ENCODE assay signal across 8 mouse cellular contexts in genomic region chr9:95512331-95513030, GRCm38 (mm10). TPM values are rescaled to one million over a fixed set of nuclear protein-coding genes. Genes with fewer than 3 reads are reported as not detected.
DNase-seq lines count a peak whose midpoint lies in the region; ATAC-seq and TF ChIP-seq lines count a peak whose summit lies in the region.

No protein-coding gene starts in this region.

- peak overlapping the region; percentile 83 for H3K4me2 ChIP-seq in hindbrain, embryonic 13.5 days

- peak overlapping the region; percentile 94 for H3K9ac ChIP-seq in hindbrain, embryonic 13.5 days

- H3K27ac ChIP-seq in layer of hippocampus, adult 2 months, result peak overlapping the region; percentile 91
- peak overlapping the region; percentile 92 for H3K27ac ChIP-seq in hindbrain, embryonic 13.5 days
- H3K27ac ChIP-seq in midbrain, embryonic 10.5 days (replicated peaks), result peak overlapping the region; percentile 97

- H3K4me1 ChIP-seq in hindbrain, embryonic 13.5 days (replicated peaks), result peaks cover 19% of the 10 kb centered on the region
- peaks cover 22% of the 10 kb centered on the region for H3K4me1 ChIP-seq in midbrain, embryonic 10.5 days

- peak; percentile 70 for ATAC-seq in hindbrain, embryonic 13.5 days (ENCODE audit: low FRiP score)

- 0 out of 2 replicates have a peak, but pooled peaks cover 3% of the 10 kb centered on the region for H3K36me3 ChIP-seq in hindbrain, embryonic 13.5 days
- peaks cover 10% of the 10 kb centered on the region for H3K36me3 ChIP-seq in midbrain, embryonic 10.5 days

- 28% methylated on average over 15 of the region's 15 CpGs for WGBS in hindbrain, embryonic 13.5 days
- 28% methylated on average over 15 of the region's 15 CpGs for WGBS in midbrain, embryonic 10.5 days

- no peaks in the 10 kb centered on the region for H3K9me3 ChIP-seq in hindbrain, embryonic 13.5 days
- H3K9me3 ChIP-seq in midbrain, embryonic 10.5 days (replicated peaks), result no peaks in the 10 kb centered on the region

- TF ChIP-seq CTCF in layer of hippocampus, adult 2 months (conservative IDR thresholded peaks at IDR 0.05), result no peak

- H3K4me3 ChIP-seq in layer of hippocampus, adult 2 months, result peak overlapping the region; percentile 88
- H3K4me3 ChIP-seq in hindbrain, embryonic 13.5 days, result peak overlapping the region; percentile 98
- peak overlapping the region; percentile 96 for H3K4me3 ChIP-seq in midbrain, embryonic 10.5 days

- H3K27me3 ChIP-seq in hindbrain, embryonic 13.5 days, result no peaks in the 10 kb centered on the region
- no peaks in the 10 kb centered on the region for H3K27me3 ChIP-seq in midbrain, embryonic 10.5 days (ENCODE audit: low read depth, poor library complexity, severe bottlenecking)

- no peak for DNase-seq in layer of hippocampus, adult 2 months (ENCODE audit: low spot score in 2 of 2)
- no peak for DNase-seq in layer of hippocampus, postnatal 25 days (ENCODE audit: extremely low spot score in 1 of 2, low spot score in 1 of 2)
- peak; percentile 13 for DNase-seq in c-Kit-positive CD71-positive TER-119-negative erythroid progenitor cells, embryonic 14.5 days (ENCODE audit: low read depth)
- DNase-seq in midbrain, embryonic 10.5 days (ENCODE audit: low spot score), result no peak
- no peak for DNase-seq in layer of hippocampus, adult 9-11 months
- DNase-seq in cerebellum, adult 8-10 months, result no peak
- DNase-seq in frontal cortex, postnatal 25 days (ENCODE audit: low spot score in 2 of 2), result no peak

RNA-seq across cellular contexts. Expression of gene U2surp, which starts 0.7 kb away (rescaled TPM):
- total RNA-seq in layer of hippocampus, adult 2 months (2021), result 10 to 100 TPM; 71.1 to 74.4 TPM
- 10 to 100 TPM; 59.3 to 70.8 TPM for total RNA-seq in layer of hippocampus, postnatal 25 days (2021)
- polyA plus RNA-seq in hindbrain, embryonic 13.5 days (2015; fragmentation: Nextera tagmentation; extraction: Ambion mirVana), result 156 and 158 TPM in 2 replicates
- 134 and 139 TPM in 2 replicates for polyA plus RNA-seq in midbrain, embryonic 10.5 days (2016; fragmentation: Nextera tagmentation; extraction: Ambion mirVana)

RNA-seq across cellular contexts. Expression of gene Paqr9, which starts 47.0 kb away (rescaled TPM):
- total RNA-seq in layer of hippocampus, adult 2 months (2021), result 10 to 100 TPM; 45.9 to 47.6 TPM
- 10 to 100 TPM; 51.9 to 53.2 TPM for total RNA-seq in layer of hippocampus, postnatal 25 days (2021)
- polyA plus RNA-seq in hindbrain, embryonic 13.5 days (2015; fragmentation: Nextera tagmentation; extraction: Ambion mirVana), result 2.7 and 3.1 TPM in 2 replicates
- polyA plus RNA-seq in midbrain, embryonic 10.5 days (2016; fragmentation: Nextera tagmentation; extraction: Ambion mirVana), result 0.17 and 0.19 TPM in 2 replicates
